Mouse (Mus musculus) embryonic facial prominence, embryonic 15.5 days (tissue): ENCODE data around the gene Kdf1. TPM values are rescaled to one million over a fixed set of nuclear protein-coding genes. Genes with fewer than 3 reads are reported as not detected.

Experiments used
- ATAC-seq: fragments of 200-750 bp; cut with Nextera tagmentation; 2 replicates; pipeline ENCODE4 v1.8.0; 2017; ENCODE audit warnings: low read depth, moderate TSS enrichment; ENCODE audit not compliant: insufficient number of reproducible peaks, low FRiP score, low TSS enrichment
- H3K27ac ChIP-seq: fragments of 300-500 bp; sonication (generic); replicated peaks from 2 replicates; pipeline ENCODE4 v1.5.1; 2015; ENCODE audit warnings: mild to moderate bottlenecking, inconsistent platforms
- H3K27me3 ChIP-seq: fragments of 300-500 bp; sonication (generic); 2 replicates; pipeline ENCODE4 v1.6.1; 2015; ENCODE audit warnings: inconsistent platforms
- H3K36me3 ChIP-seq: fragments of 300-500 bp; sonication (generic); 2 replicates; pipeline ENCODE4 v1.6.1; 2015; ENCODE audit warnings: mild to moderate bottlenecking, inconsistent platforms
- H3K4me1 ChIP-seq: fragments of 300-500 bp; sonication (generic); 2 replicates; pipeline ENCODE4 v1.6.1; 2015; ENCODE audit warnings: inconsistent platforms
- H3K4me2 ChIP-seq: fragments of 300-500 bp; sonication (generic); replicated peaks from 2 replicates; pipeline ENCODE4 v1.6.1; 2015; ENCODE audit warnings: mild to moderate bottlenecking, inconsistent platforms
- H3K4me3 ChIP-seq: fragments of 300-500 bp; sonication (generic); replicated peaks from 2 replicates; pipeline ENCODE4 v1.5.1; 2015; ENCODE audit warnings: mild to moderate bottlenecking, inconsistent platforms
- H3K9ac ChIP-seq: fragments of 300-500 bp; sonication (generic); 2 replicates; pipeline ENCODE4 v1.6.1; 2015; ENCODE audit warnings: inconsistent platforms
- H3K9me3 ChIP-seq: fragments of 300-500 bp; sonication (generic); replicated peaks from 2 replicates; pipeline ENCODE4 v1.6.1; 2016; ENCODE audit warnings: inconsistent platforms
- WGBS: fragments of 180-500 bp; shearing (Covaris S2); methylation state at CpG from one replicate; pipeline ENCODE4 v1.1.7; 2015; 5-methylcytosine and 5-hydroxymethylcytosine counted together
- polyA plus RNA-seq: library from polyadenylated mRNA; unstranded; fragments of >200 nt; fragmentation: Nextera tagmentation; extraction: Ambion mirVana; gene quantifications from 2 replicates; pipeline ENCODE4 v1.2.1, GENCODE M21; 2015

Gene Kdf1
- 25.4 and 30.2 TPM in 2 replicates for polyA plus RNA-seq

- Histone ChIP-seq H3K4me2 (peak within 1 kb of the TSS; percentile 54), H3K36me3 (no peaks in the 10 kb centered on the region), H3K4me1 (peaks cover 9% of the 10 kb centered on the region; the same call in 1 of the 2 replicates), H3K9ac (peak within 1 kb of the TSS; percentile 37), H3K27ac (no peak within 1 kb of the TSS), H3K27me3 (peaks cover 39% of the 10 kb centered on the region), H3K4me3 (peak within 1 kb of the TSS; percentile 53), H3K9me3 (no peaks in the 10 kb centered on the region)
- ATAC-seq: peak; percentile 74
- 3% methylated on average over 69 of the region's 69 CpGs for WGBS
These were observed at the start of gene Kdf1 for GRCm38 (mm10) chr4:133518601-133519368. Gene Kdf1 (plus strand): TSS chr4:133518963.

GRCm38 (mm10) chr4:133469122-133469521, 49.6 kb upstream of the Kdf1 start:
- Histone ChIP-seq H3K9ac (no peak overlapping the region), H3K4me1 (peaks cover 13% of the 10 kb centered on the region), H3K4me2 (peak overlapping the region; percentile 95), H3K27me3 (0 out of 2 replicates have a peak, but pooled peaks cover 7% of the 10 kb centered on the region), H3K9me3 (peaks cover 4% of the 10 kb centered on the region; the same call in 1 of the 2 replicates), H3K36me3 (no peaks in the 10 kb centered on the region), H3K27ac (no peak overlapping the region), H3K4me3 (0 out of 2 replicates have a peak overlapping the region, but pooled peaks have one; percentile 10)
- 19% methylated on average over 12 of the region's 12 CpGs for WGBS
- ATAC-seq: no peak

- Histone ChIP-seq H3K36me3 (no peaks in the 10 kb centered on the region), H3K9me3 (peaks cover 4% of the 10 kb centered on the region; the same call in 1 of the 2 replicates), H3K4me1 (peaks cover 13% of the 10 kb centered on the region), H3K27me3 (peaks cover 11% of the 10 kb centered on the region; the same call in 1 of the 2 replicates), H3K4me3 (no peak overlapping the region), H3K4me2 (no peak overlapping the region), H3K9ac (no peak overlapping the region), H3K27ac (no peak overlapping the region)
- WGBS: 75% methylated on average over 7 of the region's 7 CpGs
- ATAC-seq: no peak
These were observed 47.5 kb upstream of the Kdf1 start for GRCm38 (mm10) chr4:133471135-133471821.

DNA sequence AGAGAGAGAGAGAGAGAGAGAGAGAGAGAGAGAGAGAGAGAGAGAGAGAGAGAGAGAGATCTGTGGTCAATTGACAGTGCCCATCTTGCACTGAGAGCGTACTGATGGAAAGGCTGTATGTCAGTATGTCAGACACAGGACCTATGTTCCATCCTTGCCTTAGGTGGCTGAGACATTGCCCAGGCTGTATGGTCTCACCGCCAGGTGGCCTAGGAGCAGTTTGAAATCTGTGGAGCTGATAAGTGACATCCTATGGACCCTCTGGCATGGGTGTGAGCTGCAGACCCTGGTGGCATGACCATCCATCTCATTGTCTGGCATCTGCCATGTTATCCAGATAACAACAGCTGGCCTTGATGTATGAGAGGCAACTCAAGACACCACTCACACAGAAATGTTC, 44.9 kb upstream of the Kdf1 start:
- 45% methylated on average over 2 of the region's 2 CpGs for WGBS
- no peak overlapping the region for H3K27ac ChIP-seq
- peaks cover 7% of the 10 kb centered on the region; the same call in 1 of the 2 replicates for H3K4me1 ChIP-seq
- H3K9ac ChIP-seq: no peak overlapping the region
- H3K4me3 ChIP-seq: no peak overlapping the region
- no peaks in the 10 kb centered on the region for H3K36me3 ChIP-seq
- ATAC-seq: no peak
- H3K9me3 ChIP-seq: peaks cover 4% of the 10 kb centered on the region; the same call in 1 of the 2 replicates
- H3K27me3 ChIP-seq: peaks cover 27% of the 10 kb centered on the region
- no peak overlapping the region for H3K4me2 ChIP-seq

GRCm38 (mm10) chr4:133479458-133480184, 39.1 kb upstream of the Kdf1 start, which contains the start of gene Tent5b:
Gene Tent5b (plus strand): TSS chr4:133480132.
- Histone ChIP-seq H3K4me1 (peaks cover 22% of the 10 kb centered on the region), H3K36me3 (no peaks in the 10 kb centered on the region), H3K27me3 (peaks cover 34% of the 10 kb centered on the region), H3K9me3 (no peaks in the 10 kb centered on the region), H3K4me3 (peak within 1 kb of the TSS; percentile 45), H3K27ac (no peak within 1 kb of the TSS), H3K4me2 (peak within 1 kb of the TSS; percentile 61), H3K9ac (peak within 1 kb of the TSS; percentile 16)
- WGBS: 3% methylated on average over 29 of the region's 29 CpGs
- ATAC-seq: peak; percentile 97

DNA sequence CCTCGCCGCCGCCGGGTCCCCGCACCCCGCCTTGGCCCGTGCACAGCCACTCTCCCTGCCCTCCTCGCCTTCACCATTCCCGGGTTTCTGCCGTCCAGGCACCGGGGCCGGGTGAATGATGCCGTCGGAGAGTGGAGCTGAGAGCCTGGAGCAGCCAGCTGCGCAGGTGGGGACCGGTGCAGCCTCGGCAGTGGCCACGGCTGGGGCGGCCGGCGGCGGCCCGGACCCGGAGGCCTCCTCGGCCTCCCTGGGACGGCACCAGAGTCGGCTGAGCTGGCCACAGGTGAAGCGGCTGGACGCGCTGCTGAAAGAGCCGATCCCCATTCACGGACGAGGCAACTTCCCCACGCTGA, 38.6 kb upstream of the Kdf1 start:
- Histone ChIP-seq H3K27ac (no peak overlapping the region), H3K4me2 (peak overlapping the region; percentile 61), H3K36me3 (no peaks in the 10 kb centered on the region), H3K4me1 (peaks cover 24% of the 10 kb centered on the region), H3K4me3 (peak overlapping the region; percentile 45), H3K9ac (peak overlapping the region; percentile 16), H3K27me3 (peaks cover 30% of the 10 kb centered on the region), H3K9me3 (no peaks in the 10 kb centered on the region)
- 3% methylated on average over 34 of the region's 34 CpGs for WGBS
- ATAC-seq: peak; percentile 21

- no peak for ATAC-seq
- Histone ChIP-seq H3K9me3 (no peaks in the 10 kb centered on the region), H3K4me3 (peak overlapping the region; percentile 45), H3K36me3 (no peaks in the 10 kb centered on the region), H3K27me3 (peaks cover 30% of the 10 kb centered on the region), H3K9ac (no peak overlapping the region), H3K27ac (no peak overlapping the region), H3K4me2 (peak overlapping the region; percentile 61), H3K4me1 (peaks cover 24% of the 10 kb centered on the region)
- 30% methylated on average over 6 of the region's 6 CpGs for WGBS
These were observed 38.0 kb upstream of the Kdf1 start for GRCm38 (mm10) chr4:133480754-133481153.

DNA sequence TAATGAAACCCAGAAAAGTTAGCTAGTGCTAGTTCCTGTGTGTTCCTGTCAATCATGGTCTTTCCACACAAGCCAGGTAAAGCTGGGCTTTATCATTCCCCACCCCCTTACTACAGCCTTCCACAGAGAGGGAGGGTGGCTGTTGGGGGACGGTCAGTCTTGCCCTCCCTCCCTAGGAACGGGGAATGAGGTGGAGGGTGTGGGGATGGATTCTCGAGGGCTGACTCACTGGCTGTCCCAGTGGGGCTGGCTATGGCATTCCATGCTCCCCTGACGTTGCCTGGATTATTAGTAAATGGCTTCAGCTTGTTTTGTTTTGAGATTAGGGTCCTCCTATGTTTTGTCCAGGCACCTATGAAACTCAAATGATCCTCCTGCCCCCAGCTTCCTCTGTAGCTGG, 37.3 kb upstream of the Kdf1 start:
- Histone ChIP-seq H3K27me3 (peaks cover 30% of the 10 kb centered on the region), H3K9me3 (no peaks in the 10 kb centered on the region), H3K27ac (no peak overlapping the region), H3K4me2 (no peak overlapping the region), H3K4me1 (peaks cover 24% of the 10 kb centered on the region), H3K4me3 (no peak overlapping the region), H3K9ac (no peak overlapping the region), H3K36me3 (no peaks in the 10 kb centered on the region)
- no peak for ATAC-seq
- 17% methylated on average over 4 of the region's 4 CpGs for WGBS

DNA sequence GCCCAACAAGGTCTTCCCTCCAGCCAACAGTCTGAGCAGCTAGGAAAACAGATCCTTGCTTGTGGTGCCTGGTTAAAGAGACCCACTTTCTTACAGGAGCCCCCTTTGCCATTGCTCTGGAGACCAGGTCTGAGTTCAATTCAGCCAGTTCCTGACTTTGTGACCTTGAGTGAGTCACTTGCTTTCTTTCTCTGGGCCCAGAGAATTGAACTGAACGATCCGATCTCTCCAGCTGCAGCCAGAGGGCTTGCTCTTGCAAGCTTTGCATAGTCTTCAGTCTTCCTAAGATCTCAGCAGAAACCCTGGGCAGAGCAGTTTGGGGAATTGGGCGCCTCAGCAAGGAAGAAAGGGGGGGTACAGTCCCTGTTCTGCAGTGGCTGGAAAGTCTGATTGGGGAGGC, 36.3 kb upstream of the Kdf1 start:
- H3K27me3 ChIP-seq: peaks cover 23% of the 10 kb centered on the region

GRCm38 (mm10) chr4:133484266-133485025, 34.3 kb upstream of the Kdf1 start:
- H3K4me2 ChIP-seq: peak overlapping the region; percentile 37
- peaks cover 15% of the 10 kb centered on the region for H3K27me3 ChIP-seq
- no peak overlapping the region for H3K9ac ChIP-seq
- H3K4me3 ChIP-seq: peak overlapping the region; percentile 15; the same call in 1 of the 2 replicates
- no peaks in the 10 kb centered on the region for H3K9me3 ChIP-seq
- H3K4me1 ChIP-seq: peaks cover 24% of the 10 kb centered on the region
- 9% methylated on average over 22 of the region's 22 CpGs for WGBS
- H3K36me3 ChIP-seq: no peaks in the 10 kb centered on the region
- peak overlapping the region; percentile 34 for H3K27ac ChIP-seq
- ATAC-seq: no peak

More for the DNA sequence above, 36.3 kb upstream of the Kdf1 start:
- 73% methylated on average over 3 of the region's 3 CpGs for WGBS
- H3K4me2 ChIP-seq: no peak overlapping the region
- H3K27ac ChIP-seq: no peak overlapping the region
- H3K9me3 ChIP-seq: no peaks in the 10 kb centered on the region
- H3K4me1 ChIP-seq: peaks cover 24% of the 10 kb centered on the region
- H3K36me3 ChIP-seq: no peaks in the 10 kb centered on the region
- H3K4me3 ChIP-seq: no peak overlapping the region
- no peak overlapping the region for H3K9ac ChIP-seq
- ATAC-seq: no peak
